Mouse (Mus musculus) ES-Bruce4 (cell line): ENCODE measurements around the gene Olfr297.

Experiments used
- CTCF ChIP-seq: IDR thresholded peaks from one replicate; pipeline ENCODE4 v1.8.1; 2011; ENCODE audit warnings: low read depth, low read length
- EP300 ChIP-seq: IDR thresholded peaks from 2 replicates; pipeline ENCODE4 v1.6.1; 2011; ENCODE audit warnings: low read depth, low read length; ENCODE audit not compliant: insufficient read depth
- POLR2A ChIP-seq: IDR thresholded peaks from one replicate; pipeline ENCODE4 v1.8.1; 2011; ENCODE audit warnings: low read length; ENCODE audit not compliant: insufficient read depth

DNA sequence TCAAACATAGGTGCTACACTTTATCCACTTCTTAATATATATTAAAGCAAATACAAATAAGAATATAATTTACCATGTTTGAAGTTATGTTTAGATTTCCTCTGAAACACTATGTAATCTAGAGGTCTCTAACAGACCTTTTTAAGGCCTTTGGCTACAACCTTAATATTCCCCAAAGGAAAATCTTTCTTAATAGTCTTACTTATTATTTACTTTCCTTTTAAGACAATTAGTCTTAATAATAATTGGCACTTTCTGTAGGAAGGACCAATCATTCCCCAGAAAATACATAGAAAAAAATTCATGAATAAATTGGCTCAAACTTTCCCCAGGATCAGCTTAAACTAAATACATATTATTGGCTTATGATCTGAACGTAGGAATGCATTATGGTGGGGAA lies 27.4 kb upstream of the Olfr297 start, which contains the start of gene Olfr298:
- TF ChIP-seq CTCF (no peak), EP300 (no peak), POLR2A (no peak)
